Mouse (Mus musculus) kidney, adult 18-20 months (tissue): ENCODE results near the gene Pde4dip.

Experiments
- DNase-seq: peaks from one replicate; pipeline ENCODE4 v3.0.0; 2021

Pde4dip gene

DNA sequence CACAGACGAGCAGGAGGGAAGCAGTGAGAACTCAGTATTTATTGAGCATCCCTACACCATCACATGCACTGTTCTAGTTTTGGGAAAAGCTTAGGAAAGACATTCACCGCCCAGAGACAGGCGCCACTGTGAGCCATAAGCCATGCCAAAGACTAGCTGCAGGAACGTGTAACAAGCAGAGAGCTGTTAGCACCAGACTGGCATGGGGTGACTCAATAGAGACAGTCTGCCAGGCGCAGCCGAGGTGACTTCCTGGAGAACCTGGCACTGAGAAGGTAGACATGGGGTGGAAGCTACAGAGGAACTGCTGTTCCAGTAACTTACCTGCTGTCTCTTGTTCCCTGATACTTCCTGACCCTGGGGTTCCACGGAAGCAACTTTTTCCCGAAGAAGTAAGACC is 145.7 kb downstream of the Pde4dip start:
- DNase-seq = no peak

GRCm38 (mm10) chr3:97735575-97735974 is 152.9 kb downstream of the Pde4dip start:
- no peak for DNase-seq

GRCm38 (mm10) chr3:97734259-97734658 is 154.2 kb downstream of the Pde4dip start:
- no peak for DNase-seq

DNA sequence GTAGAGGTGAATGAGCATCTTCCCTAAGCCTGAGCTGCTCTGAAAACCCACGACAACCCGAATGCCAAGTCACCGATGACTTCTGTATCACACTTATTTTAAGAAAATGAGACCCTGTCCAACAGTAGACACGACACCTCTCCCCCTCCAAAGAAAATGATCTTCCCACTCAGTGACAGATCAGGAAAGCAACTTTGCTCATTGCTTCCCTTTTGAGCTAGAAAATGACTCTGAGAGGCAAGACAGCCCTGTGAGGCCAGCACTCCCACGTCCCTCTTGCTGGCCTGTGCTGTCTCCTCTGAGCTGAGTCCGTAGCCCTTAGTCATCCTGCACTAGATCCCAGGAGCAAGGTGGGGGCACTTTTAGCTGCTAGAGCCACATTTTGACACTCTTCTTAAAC is 155.9 kb downstream of the Pde4dip start:
- DNase-seq = no peak

GRCm38 (mm10) chr3:97730624-97731023 is 157.9 kb downstream of the Pde4dip start:
- no peak for DNase-seq

DNA sequence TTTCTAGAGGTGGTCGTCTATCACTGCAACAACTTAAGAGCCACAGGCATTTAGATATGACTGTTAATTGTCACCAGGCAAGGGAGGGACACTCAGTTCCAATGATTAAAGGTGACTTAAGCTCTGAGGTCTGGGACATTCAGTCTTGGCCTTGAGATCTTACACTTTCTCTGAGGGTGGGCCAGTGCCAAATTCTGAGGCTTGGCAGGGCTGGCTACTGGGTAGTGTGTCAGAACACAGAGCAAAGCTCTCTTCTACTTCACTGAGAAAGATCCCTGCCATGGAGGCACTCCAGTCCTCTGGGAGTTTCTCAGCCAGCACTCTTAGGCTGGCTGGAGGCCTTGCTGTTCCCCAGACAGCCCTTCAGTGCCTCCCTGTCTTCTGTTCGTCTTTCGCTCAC is 158.4 kb downstream of the Pde4dip start:
- no peak for DNase-seq

GRCm38 (mm10) chr3:97727801-97728200 is 160.7 kb downstream of the Pde4dip start:
- DNase-seq = no peak

DNA sequence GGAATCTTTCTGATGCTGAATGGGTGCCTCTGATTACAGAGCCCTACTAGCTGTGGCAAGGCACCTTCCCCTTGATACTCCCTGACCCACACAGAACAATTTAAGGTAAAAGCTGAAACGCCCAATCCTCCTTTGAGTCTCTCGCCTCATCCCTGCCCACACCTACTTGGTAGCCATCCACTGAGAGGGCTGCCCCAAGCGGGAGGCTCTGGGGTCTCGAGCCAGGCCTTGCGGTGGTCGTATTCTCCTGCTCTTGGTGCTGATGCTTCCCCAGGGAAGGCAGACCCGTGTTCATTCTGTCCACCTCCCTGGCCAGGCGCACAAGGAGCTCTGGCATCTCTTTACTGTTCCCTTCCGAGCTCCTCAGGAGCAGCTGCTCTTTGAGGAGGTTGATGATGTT is 169.4 kb downstream of the Pde4dip start:
- DNase-seq = no peak

GRCm38 (mm10) chr3:97715922-97716321 is 172.6 kb downstream of the Pde4dip start:
- DNase-seq = no peak

DNA sequence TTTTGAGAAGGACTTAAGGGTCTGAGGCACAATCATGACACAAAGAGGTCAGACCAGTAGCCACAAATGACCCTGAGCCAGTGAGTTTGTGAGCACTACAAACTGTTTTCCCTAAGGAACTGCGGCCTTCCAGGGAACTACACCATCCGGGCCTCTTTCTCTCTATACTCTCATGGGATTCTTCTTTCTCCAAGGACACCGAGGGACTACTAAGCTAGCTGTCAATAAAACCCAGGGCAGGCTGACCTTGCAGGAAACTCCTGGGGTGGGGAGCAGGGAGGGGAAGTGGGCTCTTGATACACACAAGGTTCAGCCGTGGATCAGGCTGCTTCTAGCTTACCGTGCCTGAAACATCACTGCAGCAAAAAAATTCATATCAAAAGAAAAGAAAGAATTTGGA is 177.6 kb downstream of the Pde4dip start:
- DNase-seq = no peak

DNA sequence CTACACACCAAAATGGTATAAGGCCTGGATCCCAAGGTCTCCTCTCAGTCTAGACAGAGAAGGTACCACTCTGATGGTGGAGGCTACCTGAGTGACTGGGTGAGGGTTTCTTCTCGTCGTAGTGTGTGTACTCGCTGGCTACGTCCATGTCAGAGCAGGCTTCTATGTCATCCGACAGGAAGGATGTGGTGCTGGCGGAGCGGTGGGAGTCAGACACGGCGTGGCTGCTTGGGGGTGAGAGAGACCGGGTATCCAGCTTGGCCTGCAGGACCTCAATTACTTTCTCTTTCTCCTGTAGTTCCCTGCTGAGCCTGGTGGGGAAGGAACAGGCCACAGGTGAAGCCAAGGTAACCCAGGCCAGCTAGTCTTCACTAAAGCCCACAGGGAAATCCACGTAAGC is 178.4 kb downstream of the Pde4dip start:
- DNase-seq = no peak

DNA sequence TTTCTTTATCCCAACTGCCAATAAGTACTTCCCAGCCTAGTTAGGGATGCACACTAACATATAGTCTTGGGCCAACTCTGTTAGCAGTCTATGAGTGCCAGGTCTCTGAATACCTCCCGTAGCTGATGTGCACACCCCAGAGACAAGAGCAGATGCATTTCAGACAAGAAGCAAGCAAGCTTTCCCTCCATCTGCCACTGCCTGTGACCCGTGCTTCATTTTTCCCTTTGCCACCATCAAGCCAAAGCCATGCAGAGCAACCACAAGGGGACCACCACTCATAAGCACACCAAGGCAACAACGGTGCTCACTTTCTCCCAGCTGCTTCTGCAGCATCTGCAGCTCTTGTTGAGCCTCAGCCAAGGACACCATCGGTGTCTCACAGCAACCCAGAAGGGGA is 181.9 kb downstream of the Pde4dip start:
- no peak for DNase-seq

- no peak for DNase-seq
These were observed 183.0 kb downstream of the Pde4dip start for GRCm38 (mm10) chr3:97705508-97705907.

DNA sequence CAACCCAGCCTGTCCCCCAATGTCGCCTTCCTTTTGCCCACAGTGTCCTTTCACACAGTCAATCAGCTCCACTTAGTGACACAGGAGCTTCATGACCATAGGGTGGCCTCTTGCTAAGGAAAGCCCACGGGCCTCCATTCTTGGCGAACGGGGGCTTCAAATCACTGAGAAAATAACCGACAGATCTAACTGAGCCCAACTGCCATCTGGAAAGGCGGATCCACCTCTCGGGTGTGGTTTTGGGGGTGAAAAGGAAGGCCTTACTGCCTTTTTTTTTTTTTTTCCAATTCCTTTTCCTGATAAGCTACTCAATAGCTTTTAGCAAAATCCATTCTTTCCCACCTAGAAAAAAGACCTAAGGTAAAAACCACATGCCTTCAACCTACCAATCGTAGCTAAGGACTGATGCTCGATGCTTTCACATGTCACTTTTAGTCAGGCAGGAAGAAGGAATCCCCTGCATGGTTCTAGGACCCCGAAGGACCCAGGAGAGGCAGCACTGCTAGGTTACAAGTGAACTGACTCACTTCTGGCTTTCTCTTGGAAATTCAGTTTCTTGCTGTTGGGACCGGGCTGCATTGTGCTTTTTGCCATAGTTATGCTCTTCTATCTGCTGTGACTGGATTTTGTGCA is 185.9 kb downstream of the Pde4dip start:
- no peak for DNase-seq

DNA sequence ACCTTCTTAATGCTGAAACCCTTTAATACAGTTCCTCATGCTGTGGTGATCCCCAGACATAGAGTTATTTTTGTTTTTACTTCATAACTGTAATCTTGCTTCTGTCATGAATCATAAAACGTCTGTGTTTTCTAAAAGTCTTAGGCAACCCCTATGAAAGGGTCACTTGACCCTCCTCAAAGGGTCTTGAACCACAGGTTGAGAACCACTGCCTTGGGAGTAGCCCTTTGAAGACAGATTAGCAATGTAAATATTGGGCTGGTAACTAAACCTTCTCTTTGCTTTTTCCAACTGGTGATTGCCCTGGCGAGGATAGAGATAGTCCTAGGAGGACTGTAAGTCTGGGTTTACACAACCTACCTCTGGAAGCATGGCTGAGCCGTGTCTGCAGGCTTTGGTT is 187.3 kb downstream of the Pde4dip start:
- no peak for DNase-seq

DNA sequence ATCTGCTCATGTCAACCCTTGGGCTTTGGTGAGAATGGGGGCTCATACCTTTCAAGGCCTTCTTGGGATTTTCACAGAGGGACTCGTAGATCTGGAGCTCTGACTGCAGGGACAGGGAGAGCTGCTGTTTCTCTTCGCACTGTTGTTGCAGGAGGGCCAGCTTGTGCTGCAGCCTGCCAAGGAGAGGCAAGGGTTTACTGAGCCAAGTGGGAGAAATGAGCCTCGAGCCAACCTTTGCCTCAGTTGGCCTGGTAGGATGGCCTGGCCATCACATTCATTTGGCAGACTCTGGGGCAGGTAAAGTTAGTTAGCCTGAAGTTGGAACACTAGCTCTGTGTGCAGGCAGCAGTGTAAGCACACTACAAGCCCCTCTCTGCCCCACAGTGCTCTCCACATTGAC is 189.4 kb downstream of the Pde4dip start:
- DNase-seq = no peak

- peak; percentile 43 for DNase-seq
These were observed 191.2 kb downstream of the Pde4dip start for GRCm38 (mm10) chr3:97697291-97697690.

DNA sequence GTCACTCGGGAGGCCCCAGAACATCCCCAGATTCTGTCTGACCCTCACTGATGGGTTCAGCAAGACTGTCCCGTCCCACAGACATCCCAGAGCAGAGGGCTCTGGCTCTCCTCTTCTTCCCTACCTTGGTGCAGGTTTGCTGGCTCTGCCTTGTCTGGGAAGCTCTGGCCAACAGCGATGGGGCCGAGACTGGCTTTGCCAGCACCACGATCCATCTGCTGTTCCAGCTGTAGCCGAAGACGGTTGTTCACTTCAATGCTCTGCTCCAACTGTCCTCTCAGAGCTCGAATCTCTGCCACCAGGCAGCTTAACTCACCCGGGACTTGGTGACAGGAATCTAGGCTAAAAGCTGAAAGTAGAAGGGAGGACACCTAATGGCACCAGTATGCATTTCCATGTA is 191.6 kb downstream of the Pde4dip start:
- DNase-seq = no peak

- DNase-seq = no peak
These were observed 194.7 kb downstream of the Pde4dip start for GRCm38 (mm10) chr3:97693806-97694205.

DNA sequence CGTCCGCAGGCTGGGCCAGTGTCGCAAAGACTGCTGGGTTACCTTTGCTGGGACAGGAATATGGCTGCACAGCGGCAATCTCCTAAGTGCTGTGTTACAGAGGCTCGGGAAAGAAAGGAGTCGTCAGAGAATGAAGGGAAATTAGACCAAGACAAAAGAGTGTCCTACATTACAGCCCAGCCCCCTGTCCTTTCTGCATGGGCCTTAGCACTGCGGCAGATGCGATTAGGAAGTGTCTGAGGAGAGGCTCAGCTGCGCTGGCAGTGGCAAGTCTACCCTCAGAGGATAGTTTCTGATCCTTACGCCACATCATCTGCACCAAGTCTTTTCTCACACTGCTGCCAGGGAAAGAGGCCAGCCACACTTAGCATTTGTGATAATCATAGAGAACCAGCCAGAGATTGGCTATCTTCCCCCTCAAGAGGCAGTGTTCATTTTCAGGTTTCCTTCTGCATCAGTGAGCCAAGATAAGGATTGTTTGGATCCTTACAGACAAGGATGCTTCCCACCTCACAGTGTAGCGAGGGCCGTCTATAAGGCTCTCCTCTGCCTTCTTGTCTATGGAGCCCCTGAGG is 197.0 kb downstream of the Pde4dip start:
- DNase-seq = no peak

DNA sequence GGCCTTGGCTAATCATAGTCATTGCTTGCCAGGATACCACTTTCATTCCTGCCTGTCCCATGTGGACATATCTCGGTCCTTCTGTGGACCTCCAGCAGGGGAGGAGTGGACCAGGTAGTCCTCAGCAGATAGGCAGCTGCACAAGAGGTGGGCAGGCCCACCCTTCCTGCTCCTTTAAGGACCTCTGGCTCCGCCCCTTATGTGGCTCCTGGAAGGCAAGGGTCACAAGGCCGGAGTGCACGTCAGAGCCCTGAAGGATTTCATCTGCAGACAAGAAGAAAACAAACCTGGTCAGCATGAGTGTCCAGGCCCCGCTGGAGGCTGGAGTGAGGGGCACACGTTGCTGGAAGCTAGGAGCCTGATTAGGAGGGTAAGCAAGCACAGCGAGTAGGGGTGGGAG is 197.9 kb downstream of the Pde4dip start:
- peak; percentile 49 for DNase-seq

DNA sequence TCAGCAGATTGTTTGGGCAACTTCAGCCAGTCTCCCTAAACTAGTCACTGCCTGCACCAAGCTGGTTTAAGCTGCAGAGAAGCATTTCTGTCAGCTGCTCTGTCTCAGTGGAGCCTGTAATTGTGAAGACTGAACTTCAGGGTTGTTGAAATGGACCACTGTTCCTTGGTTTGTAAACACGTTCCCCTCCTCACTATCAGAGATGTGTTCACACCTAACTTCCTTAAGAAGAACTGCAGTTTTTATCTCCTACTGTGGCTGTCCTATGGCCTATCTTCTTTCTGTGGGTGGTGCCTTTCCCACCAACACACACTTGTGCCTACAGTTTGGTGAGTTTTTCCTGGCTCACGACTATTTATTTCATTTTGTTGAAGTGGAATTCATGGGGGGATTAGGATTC is 199.2 kb downstream of the Pde4dip start:
- no peak for DNase-seq

- no peak for DNase-seq
These were observed 202.0 kb downstream of the Pde4dip start for GRCm38 (mm10) chr3:97686372-97687117.

DNA sequence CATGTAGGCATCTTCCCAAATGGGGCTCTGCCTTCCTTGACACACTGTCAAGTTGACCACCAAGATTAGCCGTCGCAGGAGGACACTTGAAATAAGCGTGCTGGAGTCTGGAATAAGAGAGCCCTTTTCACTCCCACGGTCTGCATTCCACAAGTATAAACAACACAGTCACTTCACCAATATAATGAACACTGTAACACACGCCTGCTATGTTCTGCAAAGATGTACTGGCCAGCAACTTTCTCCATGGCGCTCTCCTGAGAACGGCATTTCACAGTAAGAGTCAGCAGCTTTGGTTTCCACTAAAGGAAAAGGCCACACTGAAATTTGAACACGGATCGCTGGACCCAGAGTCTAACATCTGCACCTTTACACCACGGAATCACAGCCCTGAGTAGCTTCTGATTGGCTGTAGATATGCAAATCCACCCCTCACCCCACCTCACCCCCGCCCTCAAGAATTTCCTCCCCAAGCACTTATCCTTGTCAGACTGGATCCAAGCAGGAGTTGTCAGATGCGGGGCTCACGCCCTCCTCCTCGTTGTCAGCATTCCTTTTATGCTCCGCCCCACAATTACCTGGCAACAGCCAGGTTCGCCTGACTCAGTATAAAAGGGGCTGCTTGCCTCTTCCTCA is 204.8 kb downstream of the Pde4dip start:
- no peak for DNase-seq
